Mouse (Mus musculus) embryonic fibroblast, embryonic 13.5 days (primary cell): ENCODE measurements at regions not wholly inside any gene's neighbourhood (a gene's known extent, or its start where the extent isn't known, plus 50 kb on each side); places are given as distances from the start of the nearest gene placed in this dataset.

Experiments used
- CTCF ChIP-seq: IDR thresholded peaks from 2 replicates; pipeline ENCODE4 v1.5.1; 2011; ENCODE audit warnings: mild to moderate bottlenecking, control low read depth, low read length, moderate library complexity, borderline replicate concordance; ENCODE audit not compliant: insufficient read depth
- POLR2A ChIP-seq: IDR thresholded peaks from 2 replicates; pipeline ENCODE4 v1.6.1; 2011; ENCODE audit warnings: low read depth, mild to moderate bottlenecking, control low read depth, low read length, moderate library complexity

DNA sequence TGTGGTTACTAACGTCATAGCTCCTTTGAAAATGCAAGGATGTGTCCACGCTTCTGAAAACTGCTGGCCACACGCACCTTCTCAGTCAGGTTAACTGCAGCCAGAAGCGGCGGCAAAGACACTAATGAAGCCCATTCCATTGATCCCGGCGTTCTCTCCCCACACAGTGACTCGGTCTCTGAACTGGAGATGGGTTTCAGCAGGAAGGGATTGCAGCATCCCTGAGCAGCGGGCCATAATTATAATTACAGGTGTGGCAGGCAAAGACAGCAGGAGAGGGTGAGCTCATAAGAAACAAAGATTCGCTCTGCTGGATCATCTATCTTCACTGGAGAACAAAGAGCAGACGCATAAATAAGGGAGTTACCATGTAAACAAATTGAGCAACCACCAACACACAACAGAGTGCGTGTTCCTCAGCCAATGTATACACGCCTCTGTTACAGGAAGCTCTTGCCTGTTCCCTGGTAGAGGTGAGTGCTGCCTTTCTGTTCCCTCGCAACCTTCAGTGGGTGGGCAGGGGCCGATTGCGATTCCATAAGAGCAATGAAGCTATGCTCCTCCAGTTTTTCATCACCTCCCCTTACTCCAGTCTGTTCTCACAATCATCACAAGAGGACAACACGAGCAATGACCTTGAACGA lies 71.9 kb upstream of the Cerkl start:
- TF ChIP-seq CTCF (no peak), POLR2A (no peak)
